Mouse (Mus musculus) lung, adult 2 months (tissue): ENCODE measurements around the gene Adtrp.

Source experiments
- CTCF ChIP-seq: fragments of 200-500 bp; IDR thresholded peaks from 2 replicates; pipeline ENCODE4 v1.5.1; 2011; ENCODE audit warnings: mild to moderate bottlenecking, low read length, control low read depth; ENCODE audit not compliant: insufficient read depth
- POLR2A ChIP-seq: fragments of 200-500 bp; IDR thresholded peaks from 2 replicates; pipeline ENCODE4 v1.6.1; 2011; ENCODE audit warnings: low read depth, mild to moderate bottlenecking, control low read depth, low read length, borderline replicate concordance; ENCODE audit errors: extremely low read depth

DNA sequence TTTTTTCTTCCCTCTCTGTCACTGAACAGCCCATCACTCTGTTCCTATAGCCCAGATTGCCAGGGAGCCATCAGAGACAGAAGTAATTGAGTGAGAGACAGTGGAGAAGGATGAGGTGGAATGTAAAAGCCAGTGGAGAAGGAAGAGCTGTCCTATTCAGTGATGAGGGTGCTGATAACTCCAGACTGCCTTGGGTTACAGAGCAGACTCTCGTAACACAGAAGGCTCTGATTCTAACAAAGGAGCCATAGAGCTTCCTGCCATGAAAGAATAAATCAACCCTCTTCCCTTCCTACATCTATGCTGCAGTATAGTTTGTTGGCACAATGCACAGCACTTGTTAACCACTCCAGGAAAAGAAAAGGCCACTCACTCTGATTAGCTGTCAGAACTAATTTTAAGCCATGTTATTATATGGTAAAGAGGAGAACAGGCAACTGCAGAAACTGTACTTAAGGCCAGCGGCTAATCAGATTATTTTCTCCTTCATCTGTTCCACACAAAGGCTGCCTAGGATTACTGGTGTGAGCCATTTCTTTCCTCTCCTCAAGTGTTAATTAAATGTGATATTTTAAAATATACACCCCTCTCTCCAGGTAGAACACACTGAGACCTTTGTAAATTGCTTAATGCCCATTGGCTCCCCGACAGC lies 3.4 kb upstream of the Adtrp start:
- TF ChIP-seq CTCF (no peak), POLR2A (no peak)
